Comparison of ENCODE assay signal across 8 mouse cellular contexts in genomic region chr17:73034981-73035481, GRCm38 (mm10).
A peak's percentile ranks its signal among the peaks of the same experiment; 100 is the strongest.
DNase-seq lines count a peak whose midpoint lies in the region; ATAC-seq and TF ChIP-seq lines count a peak whose summit lies in the region.
"Had no signal": no experiment of that assay in that cellular context is flagged by ENCODE, and none has a peak within 500 bp of the region (broad histone marks: within the 10 kb centered on the region; RNA-seq: fewer than 3 reads in every experiment).

No protein-coding gene starts in this region.

- intact Hi-C loops in left cerebral cortex, adult 2 months (cut with DNase I), result no loop called here

- no peaks in the 10 kb centered on the region for H3K9me3 ChIP-seq in intestine, embryonic 14.5 days (ENCODE audit: control insufficient read depth, low read length)
- no peaks in the 10 kb centered on the region for H3K9me3 ChIP-seq in limb, embryonic 13.5 days

- H3K4me1 ChIP-seq in intestine, embryonic 14.5 days (replicated peaks; ENCODE audit: control insufficient read depth, insufficient read depth, low read length), result peaks cover 18% of the 10 kb centered on the region
- peaks cover 31% of the 10 kb centered on the region for H3K4me1 ChIP-seq in limb, embryonic 13.5 days

- WGBS in intestine, embryonic 14.5 days, result 20% methylated on average over 8 of the region's 8 CpGs
- WGBS in limb, embryonic 13.5 days, result 18% methylated on average over 8 of the region's 8 CpGs

- H3K27me3 ChIP-seq in intestine, embryonic 14.5 days (replicated peaks; ENCODE audit: control insufficient read depth, insufficient read depth, low read length), result no peaks in the 10 kb centered on the region
- H3K27me3 ChIP-seq in limb, embryonic 13.5 days, result no peaks in the 10 kb centered on the region

- no peak overlapping the region for H3K4me3 ChIP-seq in intestine, embryonic 14.5 days (ENCODE audit: low read depth, low read length)
- no peak overlapping the region for H3K4me3 ChIP-seq in limb, embryonic 13.5 days
- no peak overlapping the region for H3K4me3 ChIP-seq in left cerebral cortex, adult 2 months
- H3K4me3 ChIP-seq: myocyte had no signal

- H3K27ac ChIP-seq in intestine, embryonic 14.5 days (ENCODE audit: low read depth), result no peak overlapping the region
- peak overlapping the region; percentile 67; the same call in 1 of the 2 replicates for H3K27ac ChIP-seq in limb, embryonic 13.5 days
- no peak overlapping the region; the same call in 1 of the 2 replicates for H3K27ac ChIP-seq in left cerebral cortex, adult 2 months

- 0 out of 2 replicates have a peak, but pooled peaks have one; percentile 21 for ATAC-seq in intestine, embryonic 14.5 days (replicated peaks; ENCODE audit: low FRiP score, low TSS enrichment, low read depth)
- ATAC-seq in limb, embryonic 13.5 days (ENCODE audit: low FRiP score, low read depth), result peak; percentile 55; the same call in 1 of the 2 replicates

- TF ChIP-seq CTCF in left cerebral cortex, adult 2 months (IDR thresholded peaks at IDR 0.05), result no peak

- no peak overlapping the region for H3K9ac ChIP-seq in intestine, embryonic 14.5 days (ENCODE audit: low read length)
- no peak overlapping the region for H3K9ac ChIP-seq in limb, embryonic 13.5 days

- no peaks in the 10 kb centered on the region for H3K36me3 ChIP-seq in intestine, embryonic 14.5 days (ENCODE audit: control insufficient read depth, insufficient read depth, low read length)
- no peaks in the 10 kb centered on the region for H3K36me3 ChIP-seq in limb, embryonic 13.5 days

- peak; percentile 58 to 60 for DNase-seq in B cell, adult 2 months
- peak; percentile 60 for DNase-seq in CD4-positive, CD25-positive, alpha-beta regulatory T cell, adult 2 months (ENCODE audit: low read depth, low spot score)
- DNase-seq in intestine, embryonic 14.5 days (ENCODE audit: low spot score), result no peak
- no peak for DNase-seq in layer of hippocampus, adult 9-10 months (ENCODE audit: low spot score)
- DNase-seq in frontal cortex, postnatal 25 days (ENCODE audit: low spot score in 2 of 2), result no peak
- no peak for DNase-seq in left cerebral cortex, adult 2 months (ENCODE audit: extremely low spot score in 1 of 2, low spot score in 2 of 2)

- H3K4me2 ChIP-seq in intestine, embryonic 14.5 days (ENCODE audit: low read length), result no peak overlapping the region
- 0 out of 2 replicates have a peak overlapping the region, but pooled peaks have one; percentile 7 for H3K4me2 ChIP-seq in limb, embryonic 13.5 days (replicated peaks)

Comparison
In these comparisons a context has a peak if more than half of its experiments do, and no peak if none do; other contexts are left out.
1. DNase-seq: peak in B cell, adult 2 months (2 of 2) and CD4-positive, CD25-positive, alpha-beta regulatory T cell, adult 2 months (single experiment); none in intestine, embryonic 14.5 days (single experiment), layer of hippocampus, adult 9-10 months (single experiment), frontal cortex, postnatal 25 days (0 of 2) and left cerebral cortex, adult 2 months (0 of 2).